Mouse (Mus musculus) MEL (cell line): ENCODE measurements around the gene Med25. TPM values are rescaled to one million over a fixed set of nuclear protein-coding genes. Genes with fewer than 3 reads are reported as not detected.

Experiments used
- DNase-seq: peaks from one replicate; pipeline ENCODE4 v3.0.0; 2011; ENCODE audit warnings: low read depth, low spot score
- H3K27ac ChIP-seq: 2 replicates; pipeline ENCODE4 v1.5.1; 2012; ENCODE audit warnings: low read depth, mild to moderate bottlenecking, control low read depth, low read length, moderate library complexity; ENCODE audit not compliant: control insufficient read depth
- H3K27me3 ChIP-seq, 2 experiments: fragments of 150-350 bp in 1 of 2; sonication (generic) in 1 of 2; 2 replicates each; pipeline ENCODE4 v1.6.1; 2012; ENCODE audit warnings: low read length in 2 of 2, mild to moderate bottlenecking in 2 of 2, improper control_type of control experiment in 1 of 2, moderate library complexity in 1 of 2; ENCODE audit not compliant: insufficient read depth in 2 of 2, control insufficient read depth in 1 of 2
- H3K36me3 ChIP-seq, 2 experiments: 2 replicates each; pipeline ENCODE4 v1.6.1; 2012 to 2014; ENCODE audit warnings: low read length in 2 of 2, improper control_type of control experiment in 1 of 2, inconsistent platforms in 1 of 2, mild to moderate bottlenecking in 1 of 2; ENCODE audit not compliant: insufficient read depth in 2 of 2, control insufficient read depth in 1 of 2
- H3K4me1 ChIP-seq, 2 experiments: fragments of 150-350 bp in 1 of 2; sonication (generic) in 1 of 2; 2 replicates each; pipeline ENCODE4 v1.6.1; 2012; ENCODE audit warnings: low read length in 2 of 2, improper control_type of control experiment in 1 of 2, mild to moderate bottlenecking in 1 of 2; ENCODE audit not compliant: insufficient read depth in 2 of 2, control insufficient read depth in 1 of 2
- H3K4me3 ChIP-seq, 2 experiments: fragments of 150-350 bp in 1 of 2; sonication (generic) in 1 of 2; 2 replicates each; pipeline ENCODE4 v1.5.1; 2012; ENCODE audit warnings: low read depth in 2 of 2, low read length in 2 of 2, mild to moderate bottlenecking in 2 of 2, moderate library complexity in 2 of 2, control low read depth in 1 of 2, improper control_type of control experiment in 1 of 2; ENCODE audit not compliant: control insufficient read depth in 1 of 2, insufficient read depth in 1 of 2
- H3K79me2 ChIP-seq: 2 replicates; pipeline ENCODE4 v1.6.1; 2012; ENCODE audit warnings: mild to moderate bottlenecking, low read length, moderate library complexity; ENCODE audit not compliant: control insufficient read depth, poor library complexity, insufficient read depth
- H3K9ac ChIP-seq: 2 replicates; pipeline ENCODE4 v1.6.1; 2012; ENCODE audit warnings: low read depth, mild to moderate bottlenecking, control low read depth, low read length, moderate library complexity; ENCODE audit not compliant: control insufficient read depth, poor library complexity, severe bottlenecking
- H3K9me3 ChIP-seq: fragments of 150-350 bp; sonication (generic); replicated peaks from 2 replicates; pipeline ENCODE4 v1.6.1; 2012; ENCODE audit warnings: mild to moderate bottlenecking, low read length, improper control_type of control experiment, moderate library complexity; ENCODE audit not compliant: insufficient read depth
- CHD1 ChIP-seq: IDR thresholded peaks from 2 replicates; pipeline ENCODE4 v1.6.1; 2012; ENCODE audit warnings: low read depth, mild to moderate bottlenecking, inconsistent platforms, low read length, improper control_type of control experiment
- E2F4 ChIP-seq: IDR thresholded peaks from 2 replicates; pipeline ENCODE4 v1.6.1; 2011; ENCODE audit warnings: low read depth, low read length, improper control_type of control experiment, borderline replicate concordance
- ELF1 ChIP-seq: IDR thresholded peaks from 2 replicates; pipeline ENCODE4 v1.6.1; 2014; ENCODE audit warnings: low read depth, mild to moderate bottlenecking, inconsistent platforms, low read length, improper control_type of control experiment, moderate library complexity
- GATA1 ChIP-seq: IDR thresholded peaks from 2 replicates; pipeline ENCODE4 v1.6.1; 2011; ENCODE audit warnings: low read depth, low read length, improper control_type of control experiment
- JUND ChIP-seq: IDR thresholded peaks from 2 replicates; pipeline ENCODE4 v1.6.1; 2011; ENCODE audit warnings: low read depth, mild to moderate bottlenecking, improper control_type of control experiment, low read length
- MAX ChIP-seq: IDR thresholded peaks from 2 replicates; pipeline ENCODE4 v1.6.1; 2011; ENCODE audit warnings: low read length, improper control_type of control experiment
- MAZ ChIP-seq: IDR thresholded peaks from 2 replicates; pipeline ENCODE4 v1.6.1; 2012; ENCODE audit warnings: low read depth, mild to moderate bottlenecking, inconsistent platforms, low read length, improper control_type of control experiment
- MEF2A ChIP-seq: IDR thresholded peaks from 2 replicates; pipeline ENCODE4 v1.6.1; 2014; ENCODE audit warnings: low read depth, mild to moderate bottlenecking, inconsistent platforms, low read length, improper control_type of control experiment; ENCODE audit not compliant: poor library complexity, insufficient replicate concordance, severe bottlenecking; ENCODE audit errors: extremely low read depth
- NELFE ChIP-seq: IDR thresholded peaks from 2 replicates; pipeline ENCODE4 v1.6.1; 2011; ENCODE audit warnings: low read depth, low read length, improper control_type of control experiment
- NRF1 ChIP-seq: IDR thresholded peaks from 2 replicates; pipeline ENCODE4 v1.6.1; 2014; ENCODE audit warnings: low read depth, mild to moderate bottlenecking, inconsistent platforms, low read length, improper control_type of control experiment, moderate library complexity; ENCODE audit not compliant: poor library complexity, insufficient read depth, severe bottlenecking
- POLR2AphosphoS2 ChIP-seq: IDR thresholded peaks from 2 replicates; pipeline ENCODE4 v1.6.1; 2011; ENCODE audit warnings: low read length, improper control_type of control experiment
- POLR2AphosphoS5 ChIP-seq: IDR thresholded peaks from 2 replicates; pipeline ENCODE4 v1.6.1; 2012; ENCODE audit warnings: low read depth, borderline replicate concordance, mild to moderate bottlenecking, inconsistent platforms, low read length, moderate library complexity, mixed read lengths
- RAD21 ChIP-seq: IDR thresholded peaks from 2 replicates; pipeline ENCODE4 v1.6.1; 2011; ENCODE audit warnings: mild to moderate bottlenecking, low read depth, low read length, improper control_type of control experiment
- RCOR1 ChIP-seq: IDR thresholded peaks from 2 replicates; pipeline ENCODE4 v1.6.1; 2012; ENCODE audit warnings: low read depth, mild to moderate bottlenecking, inconsistent platforms, low read length, improper control_type of control experiment
- SIN3A ChIP-seq: IDR thresholded peaks from 2 replicates; pipeline ENCODE4 v1.6.1; 2012; ENCODE audit warnings: low read length, improper control_type of control experiment, inconsistent platforms
- SMC3 ChIP-seq: IDR thresholded peaks from 2 replicates; pipeline ENCODE4 v1.6.1; 2011; ENCODE audit warnings: low read depth, low read length, improper control_type of control experiment
- TAL1 ChIP-seq: IDR thresholded peaks from 2 replicates; pipeline ENCODE4 v1.6.1; 2012; ENCODE audit warnings: mild to moderate bottlenecking, inconsistent platforms, low read length, moderate library complexity, mixed read lengths
- TBP ChIP-seq: IDR thresholded peaks from 2 replicates; pipeline ENCODE4 v1.8.0; 2011; ENCODE audit warnings: low read depth, low read length, improper control_type of control experiment
- TCF12 ChIP-seq: IDR thresholded peaks from 2 replicates; pipeline ENCODE4 v1.6.1; 2014; ENCODE audit warnings: low read depth, mild to moderate bottlenecking, inconsistent platforms, low read length, improper control_type of control experiment, moderate library complexity
- USF2 ChIP-seq, 2 experiments: IDR thresholded peaks; 2 replicates each; pipeline ENCODE4 v1.6.1; 2011 to 2012; ENCODE audit warnings: improper control_type of control experiment in 2 of 2, low read length in 2 of 2, borderline replicate concordance in 1 of 2, inconsistent platforms in 1 of 2, low read depth in 1 of 2, mild to moderate bottlenecking in 1 of 2; ENCODE audit not compliant: insufficient read depth in 1 of 2
- ZC3H11A ChIP-seq: IDR thresholded peaks from 2 replicates; pipeline ENCODE4 v1.6.1; 2012; ENCODE audit warnings: low read depth, mild to moderate bottlenecking, inconsistent platforms, low read length, improper control_type of control experiment
- ZMIZ1 ChIP-seq: IDR thresholded peaks from 2 replicates; pipeline ENCODE4 v1.6.1; 2012; ENCODE audit warnings: low read depth, mild to moderate bottlenecking, inconsistent platforms, low read length, improper control_type of control experiment, moderate library complexity
- ZNF384 ChIP-seq: IDR thresholded peaks from 2 replicates; pipeline ENCODE4 v1.6.1; 2012; ENCODE audit warnings: low read depth, mild to moderate bottlenecking, inconsistent platforms, low read length, improper control_type of control experiment
- polyA plus RNA-seq, 2 experiments: library from polyadenylated mRNA; stranded (reverse) in 1 of 2; unstranded in 1 of 2; fragments of >175 nt in 1 of 2; fragments of >200 nt in 1 of 2; gene quantifications; 2 replicates each; pipeline versions ENCODE4 v1.2.1 to v1.2.4; 2012; ENCODE audit warnings: low replicate concordance in 2 of 2, low read depth in 1 of 2; ENCODE audit not compliant: insufficient read length in 2 of 2, insufficient read depth in 1 of 2, missing spikeins in 1 of 2
- total RNA-seq: library from RNA; depleted of rRNA; stranded (reverse); fragments of 300-350 nt; gene quantifications from 2 replicates; pipeline ENCODE4 v1.2.3, GENCODE M21; 2012

The Med25 gene
- total and polyA plus RNA-seq, 3 experiments, result 53.9 to 118 TPM; not detected in 1

- H3K27ac ChIP-seq, result no peak overlapping the region
- no peak for DNase-seq
- H3K9ac ChIP-seq, result no peak overlapping the region
- no peaks in the 10 kb centered on the region; a peak in 1 of 4 replicates for H3K36me3 ChIP-seq
- H3K4me1 ChIP-seq, result no peaks in the 10 kb centered on the region
- H3K4me3 ChIP-seq, result no peak overlapping the region
- TF ChIP-seq MAX, result no peak
- no peak for TF ChIP-seq CHD1
- TF ChIP-seq MAZ, result no peak
- no peak for TF ChIP-seq POLR2AphosphoS5
- no peak for TF ChIP-seq ZC3H11A
- TF ChIP-seq MEF2A, result no peak
- TF ChIP-seq, all 39 proteins: peak for 0
- no peaks in the 10 kb centered on the region for H3K9me3 ChIP-seq
- no peaks in the 10 kb centered on the region for H3K27me3 ChIP-seq
- no peaks in the 10 kb centered on the region for H3K79me2 ChIP-seq
Observed at GRCm38 (mm10) chr7:44838073-44838472, 54.4 kb downstream of the Med25 start.

- H3K36me3 ChIP-seq, result no peaks in the 10 kb centered on the region; a peak in 1 of 4 replicates
- no peaks in the 10 kb centered on the region for H3K27me3 ChIP-seq
- TF ChIP-seq TBP (no peak), USF2 (IDR thresholded peaks at IDR 0.05; ENCODE audit: borderline replicate concordance in 1 of 2, insufficient read depth in 1 of 2, low read depth in 1 of 2, low read length in 2 of 2) (no peak), CHD1 (no peak), NELFE (no peak), E2F4 (no peak), SIN3A (no peak), GATA1 (no peak), MAZ (no peak), RCOR1 (no peak), TCF12 (no peak), ZNF384 (no peak), ZMIZ1 (no peak), ELF1 (no peak), SMC3 (no peak), RAD21 (no peak), POLR2AphosphoS2 (no peak), NRF1 (no peak), TAL1 (no peak), JUND (no peak)
- TF ChIP-seq, all 39 proteins: peak for 0
- DNase-seq, result no peak
- Histone ChIP-seq H3K9me3 (no peaks in the 10 kb centered on the region), H3K4me3 (no peak overlapping the region), H3K4me1 (no peaks in the 10 kb centered on the region), H3K27ac (no peak overlapping the region), H3K79me2 (no peaks in the 10 kb centered on the region), H3K9ac (no peak overlapping the region)
Observed at GRCm38 (mm10) chr7:44836423-44837053, 56.0 kb downstream of the Med25 start.
